Comparison of ENCODE assay signal across 23 mouse cellular contexts in the genomic region with DNA sequence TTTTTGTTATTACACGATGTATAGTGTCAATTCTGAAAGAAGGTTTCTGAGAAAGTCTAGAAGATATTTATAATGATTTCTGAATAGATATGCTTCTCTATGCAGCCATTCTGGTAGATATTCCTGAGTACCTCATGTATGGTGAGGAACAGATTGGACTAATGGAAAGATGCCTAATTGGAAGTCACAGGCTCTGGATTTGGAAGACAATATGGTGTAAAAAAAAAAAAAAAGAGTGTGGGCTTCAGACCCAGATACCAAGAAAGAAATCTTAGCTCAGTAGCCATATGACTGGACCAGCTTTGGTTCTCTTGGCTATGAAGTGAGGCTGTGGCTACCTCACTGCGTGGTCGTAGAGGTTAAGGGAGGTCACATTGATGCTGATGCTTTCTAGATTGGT.
DNase-seq lines count a peak whose midpoint lies in the region; ATAC-seq and TF ChIP-seq lines count a peak whose summit lies in the region.
"Had no signal": no experiment of that assay in that cellular context is flagged by ENCODE, and none has a peak within 500 bp of the region (broad histone marks: within the 10 kb centered on the region; RNA-seq: fewer than 3 reads in every experiment).

No protein-coding gene starts in this region.

- peak; percentile 72; the same call in 1 of the 2 replicates for ATAC-seq in cerebellum, adult (ENCODE audit: insufficient number of reproducible peaks, low FRiP score, low TSS enrichment)
- ATAC-seq in forebrain, postnatal 0 days = no peak
- no peak for ATAC-seq in forebrain, embryonic 14.5 days
- ATAC-seq: CD4-positive, CD25-positive, alpha-beta regulatory T cell, adult 4 months; forebrain, embryonic 13.5 days; hindbrain, postnatal 0 days had no signal

- no peak for TF ChIP-seq CTCF in forebrain, postnatal 0 days (IDR thresholded peaks at IDR 0.05; ENCODE audit: low read depth)

- 79% methylated on average over 3 of the region's 3 CpGs for WGBS in forebrain, postnatal 0 days
- WGBS in forebrain, embryonic 14.5 days = 96% methylated on average over 3 of the region's 3 CpGs

- H3K27ac ChIP-seq in forebrain, postnatal 0 days (ENCODE audit: low read depth, low read length) = no peak overlapping the region
- no peak overlapping the region for H3K27ac ChIP-seq in forebrain, embryonic 14.5 days (ENCODE audit: low read depth, low read length)
- H3K27ac ChIP-seq: embryonic facial prominence, embryonic 10.5 days; forebrain, embryonic 13.5 days; heart, adult 2 months; heart, embryonic 15.5 days; hindbrain, embryonic 13.5 days; hindbrain, postnatal 0 days had no signal

- no peak for DNase-seq in cerebellum, adult 11 months
- DNase-seq in forebrain, postnatal 0 days = peak; percentile 53
- DNase-seq in forebrain, embryonic 14.5 days (ENCODE audit: low spot score) = no peak
- peak; percentile 16 to 47 for DNase-seq in layer of hippocampus, adult 18-20 months (ENCODE audit: low spot score in 2 of 2)
- no peak for DNase-seq in layer of hippocampus, adult 11-12 months (ENCODE audit: low spot score)
- peak; percentile 36 for DNase-seq in brain, embryonic 18.5 days (ENCODE audit: low read depth, low spot score)
- no peak for DNase-seq in ovary, postnatal 36 days (ENCODE audit: low spot score)
- DNase-seq: adrenal gland, postnatal 10 days; B cell, adult 2 months; cerebellum, postnatal 36 days; gastrocnemius, postnatal 36 days; heart, adult 2 months; heart, postnatal 14 days; kidney, adult 11 months had no signal

- no peak overlapping the region for H3K4me2 ChIP-seq in forebrain, postnatal 0 days (ENCODE audit: low read depth)
- no peak overlapping the region for H3K4me2 ChIP-seq in forebrain, embryonic 14.5 days (ENCODE audit: low read length)
- H3K4me2 ChIP-seq: forebrain, embryonic 13.5 days; heart, embryonic 11.5 days; heart, embryonic 15.5 days; hindbrain, embryonic 13.5 days had no signal

- no peak overlapping the region for H3K4me3 ChIP-seq in forebrain, postnatal 0 days (ENCODE audit: low read depth, low read length)
- H3K4me3 ChIP-seq in forebrain, embryonic 14.5 days (ENCODE audit: low read depth, low read length) = no peak overlapping the region
- H3K4me3 ChIP-seq: embryonic facial prominence, embryonic 10.5 days; forebrain, embryonic 13.5 days; heart, adult 2 months; heart, embryonic 15.5 days; hindbrain, embryonic 13.5 days had no signal

- no peaks in the 10 kb centered on the region for H3K27me3 ChIP-seq in forebrain, postnatal 0 days (ENCODE audit: insufficient read depth, low read length)
- H3K27me3 ChIP-seq in forebrain, embryonic 14.5 days (replicated peaks; ENCODE audit: control insufficient read depth, insufficient read depth, low read length) = no peaks in the 10 kb centered on the region
- H3K27me3 ChIP-seq: forebrain, embryonic 13.5 days; heart, embryonic 15.5 days; hindbrain, embryonic 13.5 days had no signal

- H3K36me3 ChIP-seq in forebrain, postnatal 0 days (ENCODE audit: insufficient read depth) = no peaks in the 10 kb centered on the region
- no peaks in the 10 kb centered on the region for H3K36me3 ChIP-seq in forebrain, embryonic 14.5 days (ENCODE audit: control insufficient read depth, insufficient read depth, low read length)
- H3K36me3 ChIP-seq: embryonic facial prominence, embryonic 10.5 days; G1E; heart, embryonic 15.5 days; hindbrain, embryonic 13.5 days had no signal

- H3K9ac ChIP-seq in forebrain, postnatal 0 days = no peak overlapping the region
- no peak overlapping the region for H3K9ac ChIP-seq in forebrain, embryonic 14.5 days (ENCODE audit: low read length)
- H3K9ac ChIP-seq: forebrain, embryonic 13.5 days; heart, embryonic 15.5 days; hindbrain, embryonic 13.5 days had no signal

- H3K4me1 ChIP-seq in forebrain, postnatal 0 days (ENCODE audit: insufficient read depth) = no peaks in the 10 kb centered on the region
- H3K4me1 ChIP-seq in forebrain, embryonic 14.5 days (ENCODE audit: control insufficient read depth, insufficient read depth, low read length) = peaks cover 7% of the 10 kb centered on the region; the same call in 1 of the 2 replicates
- H3K4me1 ChIP-seq: embryonic facial prominence, embryonic 10.5 days; heart, embryonic 15.5 days had no signal

- H3K9me3 ChIP-seq in forebrain, postnatal 0 days (ENCODE audit: low read length) = no peaks in the 10 kb centered on the region
- no peaks in the 10 kb centered on the region for H3K9me3 ChIP-seq in forebrain, embryonic 14.5 days (replicated peaks; ENCODE audit: control insufficient read depth, low read length)
- H3K9me3 ChIP-seq: embryonic facial prominence, embryonic 10.5 days; forebrain, embryonic 13.5 days; heart, embryonic 15.5 days; hindbrain, embryonic 13.5 days had no signal

Comparison
In these comparisons a context has a peak if more than half of its experiments do, and no peak if none do; other contexts are left out.
1. DNase-seq: peak in forebrain, postnatal 0 days (single experiment), layer of hippocampus, adult 18-20 months (2 of 2) and brain, embryonic 18.5 days (single experiment); none in cerebellum, adult 11 months (single experiment), forebrain, embryonic 14.5 days (single experiment), layer of hippocampus, adult 11-12 months (single experiment) and ovary, postnatal 36 days (single experiment).